Mouse (Mus musculus) adrenal gland, postnatal 10 days (tissue): Measurements from ENCODE around the gene Fam209. TPM values are rescaled to one million over a fixed set of nuclear protein-coding genes. Genes with fewer than 3 reads are reported as not detected.
A peak's percentile ranks its signal among the peaks of the same experiment; 100 is the strongest.

Source experiments
- DNase-seq: peaks from one replicate; pipeline ENCODE4 v3.0.0; 2021; ENCODE audit warnings: mixed read lengths
- long read RNA-seq, 2 experiments: library from polyadenylated mRNA; stranded (forward); transcript quantifications; one replicate each; pipeline ENCODE4 v2.0.0; 2021
- total RNA-seq, 2 experiments: library from RNA; stranded (reverse); gene quantifications; 2 replicates each; pipeline ENCODE4 v1.2.3; 2021

Fam209 gene
- total RNA-seq, result under 1 TPM; 0.39 to 0.45 TPM
- long read RNA-seq, experiment 1, result 0 reads
- long read RNA-seq, experiment 2, result 0 reads

- DNase-seq, result no peak
These were observed at the start of gene Fam209 for GRCm38 (mm10) chr2:172472318-172472717. Fam209 (plus strand) TSS chr2:172472520.

GRCm38 (mm10) chr2:172430609-172431008 is 41.7 kb upstream of the Fam209 start:
- peak; percentile 61 for DNase-seq

- DNase-seq, result no peak
These were observed 38.6 kb upstream of the Fam209 start for GRCm38 (mm10) chr2:172433746-172434145.

GRCm38 (mm10) chr2:172437371-172437952 is 34.9 kb upstream of the Fam209 start:
- DNase-seq, result no peak

- DNase-seq, result peak; percentile 100
These were observed 32.3 kb upstream of the Fam209 start, which contains the start of gene Rtf2 for GRCm38 (mm10) chr2:172439843-172440639. Rtf2 (plus strand) TSS chr2:172440556.

GRCm38 (mm10) chr2:172440640-172441005 is 31.7 kb upstream of the Fam209 start:
- DNase-seq, result no peak

- peak; percentile 34 for DNase-seq
These were observed 31.1 kb upstream of the Fam209 start for GRCm38 (mm10) chr2:172441176-172441575.

- DNase-seq, result no peak
These were observed 26.7 kb upstream of the Fam209 start for GRCm38 (mm10) chr2:172445617-172446016.

GRCm38 (mm10) chr2:172447317-172447716 is 25.0 kb upstream of the Fam209 start:
- DNase-seq, result peak; percentile 33

GRCm38 (mm10) chr2:172448329-172448728 is 24.0 kb upstream of the Fam209 start:
- DNase-seq, result no peak

- no peak for DNase-seq
These were observed 21.7 kb upstream of the Fam209 start for GRCm38 (mm10) chr2:172450640-172451039.

- no peak for DNase-seq
These were observed 20.3 kb upstream of the Fam209 start for GRCm38 (mm10) chr2:172452031-172452430.

- DNase-seq, result no peak
These were observed 19.9 kb upstream of the Fam209 start for GRCm38 (mm10) chr2:172452458-172452857.

GRCm38 (mm10) chr2:172458496-172458895 is 13.8 kb upstream of the Fam209 start, which contains the start of gene Gcnt7:
Gcnt7 (minus strand) TSS chr2:172458596.
- DNase-seq, result no peak

GRCm38 (mm10) chr2:172460647-172461046 is 11.7 kb upstream of the Fam209 start:
- DNase-seq, result peak; percentile 51

GRCm38 (mm10) chr2:172462813-172463212 is 9.5 kb upstream of the Fam209 start:
- DNase-seq, result no peak

- peak; percentile 71 for DNase-seq
These were observed 5.7 kb upstream of the Fam209 start for GRCm38 (mm10) chr2:172466427-172467132.

GRCm38 (mm10) chr2:172467206-172467605 is 5.1 kb upstream of the Fam209 start:
- DNase-seq, result no peak

- peak; percentile 78 for DNase-seq
These were observed 3.9 kb upstream of the Fam209 start for GRCm38 (mm10) chr2:172468346-172468819.

GRCm38 (mm10) chr2:172473591-172473990 is 1.3 kb downstream of the Fam209 start:
- DNase-seq, result peak; percentile 38

GRCm38 (mm10) chr2:172474970-172475369 is 2.6 kb downstream of the Fam209 start:
- peak; percentile 54 for DNase-seq

- DNase-seq, result no peak
These were observed 4.5 kb downstream of the Fam209 start for GRCm38 (mm10) chr2:172476707-172477260.
